Comparison of ENCODE assay signal across 14 mouse cellular contexts in genomic region chr2:75828931-75829610, GRCm38 (mm10). TPM values are rescaled to one million over a fixed set of nuclear protein-coding genes. Genes with fewer than 3 reads are reported as not detected.
DNase-seq lines count a peak whose midpoint lies in the region; ATAC-seq lines count a peak whose summit lies in the region.
"Had no signal": no experiment of that assay in that cellular context is flagged by ENCODE, and none has a peak within 500 bp of the region (broad histone marks: within the 10 kb centered on the region; RNA-seq: fewer than 3 reads in every experiment).

No protein-coding gene starts in this region.

- intact Hi-C loops in heart, postnatal 14 days (cut with DNase I): no loop called here
- intact Hi-C loops in heart, postnatal 25 days (cut with DNase I): no loop called here

- H3K36me3 ChIP-seq in liver, embryonic 12.5 days: no peaks in the 10 kb centered on the region
- H3K36me3 ChIP-seq: limb, embryonic 12.5 days had no signal

- ATAC-seq in liver, embryonic 12.5 days: no peak

- 0 out of 2 replicates have a peak overlapping the region, but pooled peaks have one; percentile 3 for H3K4me2 ChIP-seq in liver, embryonic 12.5 days
- H3K4me2 ChIP-seq: limb, embryonic 12.5 days; midbrain, embryonic 11.5 days had no signal

- no peaks in the 10 kb centered on the region for H3K9me3 ChIP-seq in liver, embryonic 12.5 days (replicated peaks)
- H3K9me3 ChIP-seq: limb, embryonic 12.5 days had no signal

- peaks cover 37% of the 10 kb centered on the region for H3K4me1 ChIP-seq in liver, embryonic 12.5 days

- 34% methylated on average over 8 of the region's 8 CpGs for WGBS in liver, embryonic 12.5 days (ENCODE audit: insufficient replicate concordance)

- H3K4me3 ChIP-seq in liver, embryonic 12.5 days: no peak overlapping the region
- H3K4me3 ChIP-seq: limb, embryonic 12.5 days had no signal

- H3K27me3 ChIP-seq in liver, embryonic 12.5 days (replicated peaks): no peaks in the 10 kb centered on the region
- H3K27me3 ChIP-seq: limb, embryonic 12.5 days had no signal

- H3K27ac ChIP-seq in liver, embryonic 12.5 days: no peak overlapping the region
- H3K27ac ChIP-seq: kidney, postnatal 0 days; limb, embryonic 12.5 days had no signal

- peak; percentile 42 for DNase-seq in heart, adult 8-10 months (ENCODE audit: low spot score)
- no peak for DNase-seq in heart, postnatal 14 days
- DNase-seq in liver: no peak
- peak; percentile 2 for DNase-seq in heart, postnatal 25 days (ENCODE audit: low spot score)
- DNase-seq in spleen, postnatal 36 days (ENCODE audit: low spot score in 2 of 2): peak; percentile 70 to 73
- no peak for DNase-seq in adrenal gland, adult 8-10 months
- DNase-seq in cerebellum, adult 9-11 months: no peak
- DNase-seq: cerebellum, postnatal 25 days; right cerebral cortex, postnatal 25 days; thymus, postnatal 25 days had no signal

- H3K9ac ChIP-seq in liver, embryonic 12.5 days: no peak overlapping the region
- H3K9ac ChIP-seq: limb, embryonic 12.5 days had no signal

RNA-seq across cellular contexts. Expression of gene Agps, which starts 2.9 kb away (rescaled TPM):
- total RNA-seq in heart, adult 8-10 months (2022): 10 to 100 TPM; 26.4 to 32.0 (median 27.2) TPM
- total RNA-seq in heart, postnatal 14 days (2021): 10 to 100 TPM; 38.6 to 39.2 TPM
- polyA plus RNA-seq in liver, embryonic 12.5 days (2016; fragmentation: Nextera tagmentation; extraction: Ambion mirVana): 26.7 and 29.7 TPM in 2 replicates
- total RNA-seq in heart, postnatal 25 days (2021): 10 to 100 TPM; 34.1 to 37.6 TPM
- total RNA-seq in adrenal gland, adult 8-10 months (2022): 10 to 100 TPM; 36.7 to 39.1 (median 39.1) TPM

Comparison
In these comparisons a context has a peak if more than half of its experiments do, and no peak if none do; other contexts are left out.
1. DNase-seq: peak in heart, adult 8-10 months (single experiment), heart, postnatal 25 days (single experiment) and spleen, postnatal 36 days (2 of 2); none in heart, postnatal 14 days (0 of 2), liver (single experiment), adrenal gland, adult 8-10 months (single experiment) and cerebellum, adult 9-11 months (single experiment).